Mouse (Mus musculus) forebrain, embryonic 14.5 days (tissue): ENCODE data around the gene Timm17a. TPM values are rescaled to one million over a fixed set of nuclear protein-coding genes. Genes with fewer than 3 reads are reported as not detected.

Experiments used
- ATAC-seq: fragments of 200-750 bp; cut with Nextera tagmentation; 2 replicates; pipeline ENCODE4 v1.8.0; 2017; ENCODE audit warnings: mild to moderate bottlenecking, moderate library complexity
- DNase-seq: peaks from one replicate; pipeline ENCODE4 v3.0.0-alpha.2; 2015; ENCODE audit warnings: low spot score
- H3K27ac ChIP-seq: fragments of 300-500 bp; sonication (generic); 2 replicates; pipeline ENCODE4 v1.5.1; 2014; ENCODE audit warnings: low read depth, mild to moderate bottlenecking, control low read depth, low read length, moderate library complexity
- H3K27me3 ChIP-seq: fragments of 300-500 bp; sonication (generic); replicated peaks from 2 replicates; pipeline ENCODE4 v1.6.1; 2014; ENCODE audit warnings: low read length, control low read depth, mixed read lengths; ENCODE audit not compliant: control insufficient read depth, insufficient read depth
- H3K36me3 ChIP-seq: fragments of 300-500 bp; sonication (generic); 2 replicates; pipeline ENCODE4 v1.6.1; 2014; ENCODE audit warnings: low read length, control low read depth; ENCODE audit not compliant: control insufficient read depth, insufficient read depth
- H3K4me1 ChIP-seq: fragments of 300-500 bp; sonication (generic); 2 replicates; pipeline ENCODE4 v1.6.1; 2014; ENCODE audit warnings: antibody characterized with exemption, low read length, control low read depth; ENCODE audit not compliant: control insufficient read depth, insufficient read depth
- H3K4me2 ChIP-seq: fragments of 300-500 bp; sonication (generic); 2 replicates; pipeline ENCODE4 v1.6.1; 2014; ENCODE audit warnings: mild to moderate bottlenecking, control low read depth, low read length
- H3K4me3 ChIP-seq: fragments of 300-500 bp; sonication (generic); 2 replicates; pipeline ENCODE4 v1.5.1; 2014; ENCODE audit warnings: low read depth, low read length, control low read depth
- H3K9ac ChIP-seq: fragments of 300-500 bp; sonication (generic); 2 replicates; pipeline ENCODE4 v1.6.1; 2014; ENCODE audit warnings: mild to moderate bottlenecking, low read length, control low read depth, moderate library complexity
- H3K9me3 ChIP-seq: fragments of 300-500 bp; sonication (generic); replicated peaks from 2 replicates; pipeline ENCODE4 v1.6.1; 2016; ENCODE audit warnings: low read length, control low read depth, mixed read lengths; ENCODE audit not compliant: control insufficient read depth
- WGBS: fragments of 180-500 bp; shearing (Covaris S2); extraction: QIAGEN DNeasy Blood & Tissue Kit; methylation state at CpG from one replicate; pipeline ENCODE4 v1.1.7; 2014; 5-methylcytosine and 5-hydroxymethylcytosine counted together
- polyA plus RNA-seq: library from polyadenylated mRNA; unstranded; fragments of >200 nt; fragmentation: Nextera tagmentation; extraction: Ambion mirVana; gene quantifications from 2 replicates; pipeline ENCODE4 v1.2.1, GENCODE M21; 2014

The Timm17a gene
- polyA plus RNA-seq, 1 experiment from 2014 or later, result 148 TPM

DNA sequence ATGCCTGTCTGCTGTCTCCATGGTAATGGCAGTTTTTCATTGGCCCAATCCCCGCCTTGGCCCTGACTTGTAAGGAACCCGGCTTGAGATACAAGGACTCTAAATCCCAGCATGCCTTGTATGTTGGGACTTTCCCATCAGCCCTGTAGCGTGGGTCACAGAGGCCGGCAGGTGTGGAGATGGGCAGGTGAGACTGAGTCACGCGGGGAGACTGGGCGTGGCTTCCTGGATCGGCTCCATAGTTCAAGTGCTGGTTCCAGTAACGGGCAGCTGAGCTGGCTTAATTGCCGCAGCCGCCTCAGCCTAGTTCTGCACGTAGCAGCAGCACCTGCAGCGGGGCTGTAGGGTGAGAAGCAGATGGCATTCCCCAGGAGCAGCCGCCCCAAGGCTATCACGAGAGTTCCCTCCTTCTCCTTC is 65.1 kb downstream of the Timm17a start:
- no peaks in the 10 kb centered on the region for H3K27me3 ChIP-seq
- H3K27ac ChIP-seq, result no peak overlapping the region
- 2% methylated on average over 15 of the region's 15 CpGs for WGBS

More for the DNA sequence above, 65.1 kb downstream of the Timm17a start:
- H3K36me3 ChIP-seq, result no peaks in the 10 kb centered on the region
- H3K4me3 ChIP-seq, result peak overlapping the region; percentile 27
- DNase-seq (peak; percentile 72), ATAC-seq (peak; percentile 90)
- H3K4me1 ChIP-seq, result no peaks in the 10 kb centered on the region; the same call in 1 of the 2 replicates
- H3K4me2 ChIP-seq, result peak overlapping the region; percentile 55
- H3K9me3 ChIP-seq, result no peaks in the 10 kb centered on the region
- H3K9ac ChIP-seq, result peak overlapping the region; percentile 58

Other genes with a start within 250 kb of the Timm17a start
- gene Lgr6, start 208.5 kb downstream of the Timm17a start, polyA plus RNA-seq, result 0.48 TPM in 2 replicates
- gene Ptpn7, start 181.1 kb downstream of the Timm17a start, polyA plus RNA-seq, result 0.32 and 0.57 TPM in 2 replicates
- 213 and 251 TPM in 2 replicates for gene Arl8a, start 167.0 kb downstream of the Timm17a start, polyA plus RNA-seq
- gene Gpr37l1, start 146.1 kb downstream of the Timm17a start, polyA plus RNA-seq, result 0.24 and 0.33 TPM in 2 replicates
- gene Elf3, start 55.2 kb downstream of the Timm17a start, polyA plus RNA-seq, result 0.13 and 0.14 TPM in 2 replicates
- 81.4 and 88.9 TPM in 2 replicates for gene Rnpep, start 29.7 kb downstream of the Timm17a start, polyA plus RNA-seq
- gene Lmod1, start 11.0 kb upstream of the Timm17a start, polyA plus RNA-seq, result 0.17 and 0.30 TPM in 2 replicates
- gene Shisa4, start 61.5 kb upstream of the Timm17a start, polyA plus RNA-seq, result 62.9 and 68.8 TPM in 2 replicates
- 114 and 135 TPM in 2 replicates for gene Ipo9, start 116.7 kb upstream of the Timm17a start, polyA plus RNA-seq